Mouse (Mus musculus) heart, embryonic 15.5 days (tissue): ENCODE data around the gene Rbm20. TPM values are rescaled to one million over a fixed set of nuclear protein-coding genes. Genes with fewer than 3 reads are reported as not detected.
A peak's percentile ranks its signal among the peaks of the same experiment; 100 is the strongest.

Experiments
- ATAC-seq: fragments of 200-750 bp; cut with Nextera tagmentation; replicated peaks from 2 replicates; pipeline ENCODE4 v1.8.0; 2017; ENCODE audit warnings: low read depth, moderate TSS enrichment; ENCODE audit not compliant: insufficient number of reproducible peaks, insufficient read depth, low FRiP score
- H3K27ac ChIP-seq: fragments of 300-500 bp; sonication (generic); 2 replicates; pipeline ENCODE4 v1.5.1; 2015; ENCODE audit warnings: mild to moderate bottlenecking, inconsistent platforms
- H3K27me3 ChIP-seq: fragments of 300-500 bp; sonication (generic); 2 replicates; pipeline ENCODE4 v1.6.1; 2015; ENCODE audit warnings: inconsistent platforms
- H3K36me3 ChIP-seq: fragments of 300-500 bp; sonication (generic); 2 replicates; pipeline ENCODE4 v1.6.1; 2015; ENCODE audit warnings: mild to moderate bottlenecking, inconsistent platforms
- H3K4me1 ChIP-seq: fragments of 300-500 bp; sonication (generic); replicated peaks from 2 replicates; pipeline ENCODE4 v1.6.1; 2015; ENCODE audit warnings: inconsistent platforms
- H3K4me2 ChIP-seq: fragments of 300-500 bp; sonication (generic); 2 replicates; pipeline ENCODE4 v1.6.1; 2015; ENCODE audit warnings: inconsistent platforms, mild to moderate bottlenecking, moderate library complexity
- H3K4me3 ChIP-seq: fragments of 300-500 bp; sonication (generic); 2 replicates; pipeline ENCODE4 v1.5.1; 2015; ENCODE audit warnings: mild to moderate bottlenecking, inconsistent platforms
- H3K9ac ChIP-seq: fragments of 300-500 bp; sonication (generic); 2 replicates; pipeline ENCODE4 v1.6.1; 2015; ENCODE audit warnings: mild to moderate bottlenecking, inconsistent platforms
- H3K9me3 ChIP-seq: fragments of 300-500 bp; sonication (generic); replicated peaks from 2 replicates; pipeline ENCODE4 v1.6.1; 2016; ENCODE audit warnings: inconsistent platforms
- WGBS: fragments of 180-500 bp; shearing (Covaris S2); methylation state at CpG from one replicate; pipeline ENCODE4 v1.1.7; 2015; ENCODE audit warnings: mixed read lengths; 5-methylcytosine and 5-hydroxymethylcytosine counted together
- polyA plus RNA-seq: library from polyadenylated mRNA; unstranded; fragments of >200 nt; fragmentation: Nextera tagmentation; extraction: Ambion mirVana; gene quantifications from 2 replicates; pipeline ENCODE4 v1.2.1, GENCODE M21; 2015

Rbm20 gene
- polyA plus RNA-seq, 1 experiment from 2014 or later: 44.4 TPM

GRCm38 (mm10) chr19:53871502-53871901 lies 194.4 kb downstream of the Rbm20 start:
- no peak overlapping the region for H3K4me3 ChIP-seq
- 81% methylated on average over 6 of the region's 6 CpGs for whole genome bisulfite sequencing
- no peak for ATAC-seq
- no peaks in the 10 kb centered on the region for H3K36me3 ChIP-seq
- H3K9ac ChIP-seq: no peak overlapping the region
- H3K4me1 ChIP-seq: no peaks in the 10 kb centered on the region
- no peaks in the 10 kb centered on the region for H3K9me3 ChIP-seq
- no peak overlapping the region for H3K27ac ChIP-seq
- H3K27me3 ChIP-seq: no peaks in the 10 kb centered on the region
- H3K4me2 ChIP-seq: no peak overlapping the region

GRCm38 (mm10) chr19:53872994-53873713 lies 196.0 kb downstream of the Rbm20 start:
- Histone ChIP-seq H3K27ac (no peak overlapping the region), H3K27me3 (no peaks in the 10 kb centered on the region), H3K9ac (no peak overlapping the region), H3K4me3 (no peak overlapping the region), H3K9me3 (no peaks in the 10 kb centered on the region), H3K36me3 (no peaks in the 10 kb centered on the region), H3K4me1 (no peaks in the 10 kb centered on the region), H3K4me2 (no peak overlapping the region)
- 82% methylated on average over 6 of the region's 6 CpGs for WGBS
- ATAC-seq: no peak

DNA sequence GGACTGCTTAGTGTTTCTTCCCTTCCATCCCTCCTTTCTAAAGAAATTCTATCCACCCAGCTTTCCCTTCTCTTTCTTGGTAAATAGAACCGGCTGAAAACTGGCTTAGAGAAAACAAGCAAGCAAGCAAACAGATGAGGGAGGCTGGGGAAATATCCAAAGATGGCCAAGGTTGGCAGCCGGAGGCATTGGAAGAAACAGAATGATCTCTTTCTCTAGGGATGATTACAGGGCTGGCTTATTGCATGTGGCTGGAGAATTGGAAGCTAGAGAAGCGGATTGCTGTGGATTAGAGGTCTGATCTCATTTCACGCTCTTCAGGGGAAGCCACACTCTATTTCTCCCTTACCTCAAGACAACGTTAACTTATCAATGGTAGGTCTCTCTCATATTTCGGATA lies 198.1 kb downstream of the Rbm20 start:
- Histone ChIP-seq H3K27me3 (no peaks in the 10 kb centered on the region), H3K4me3 (no peak overlapping the region), H3K4me2 (no peak overlapping the region), H3K9ac (no peak overlapping the region), H3K9me3 (no peaks in the 10 kb centered on the region), H3K4me1 (no peaks in the 10 kb centered on the region), H3K27ac (no peak overlapping the region), H3K36me3 (no peaks in the 10 kb centered on the region)
- 76% methylated on average over 6 of the region's 6 CpGs for WGBS
- ATAC-seq: no peak

DNA sequence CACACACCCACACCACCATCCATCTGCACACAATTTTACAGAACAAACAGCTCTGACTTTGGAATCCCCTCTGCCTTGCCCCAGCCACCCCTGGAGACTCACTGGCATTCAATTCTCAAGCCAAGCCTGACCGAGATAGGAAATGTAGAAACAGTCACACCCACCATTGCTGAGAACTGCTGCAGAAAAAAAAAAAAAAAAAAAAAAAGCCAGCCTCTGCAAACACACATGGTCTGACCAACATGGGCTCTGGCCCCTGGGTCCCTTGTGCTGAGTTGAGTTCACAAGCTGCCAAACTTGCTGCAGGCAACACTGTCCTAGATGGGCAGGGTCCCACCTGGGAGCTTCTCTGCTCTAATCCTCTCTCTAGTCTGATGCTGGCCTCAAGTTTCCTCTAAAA lies 200.7 kb downstream of the Rbm20 start:
- WGBS: 58% methylated on average over 1 of the region's 1 CpGs
- Histone ChIP-seq H3K9me3 (no peaks in the 10 kb centered on the region), H3K4me2 (no peak overlapping the region), H3K27me3 (no peaks in the 10 kb centered on the region), H3K36me3 (no peaks in the 10 kb centered on the region), H3K9ac (no peak overlapping the region), H3K4me3 (no peak overlapping the region), H3K4me1 (no peaks in the 10 kb centered on the region), H3K27ac (no peak overlapping the region)
- ATAC-seq: no peak

DNA sequence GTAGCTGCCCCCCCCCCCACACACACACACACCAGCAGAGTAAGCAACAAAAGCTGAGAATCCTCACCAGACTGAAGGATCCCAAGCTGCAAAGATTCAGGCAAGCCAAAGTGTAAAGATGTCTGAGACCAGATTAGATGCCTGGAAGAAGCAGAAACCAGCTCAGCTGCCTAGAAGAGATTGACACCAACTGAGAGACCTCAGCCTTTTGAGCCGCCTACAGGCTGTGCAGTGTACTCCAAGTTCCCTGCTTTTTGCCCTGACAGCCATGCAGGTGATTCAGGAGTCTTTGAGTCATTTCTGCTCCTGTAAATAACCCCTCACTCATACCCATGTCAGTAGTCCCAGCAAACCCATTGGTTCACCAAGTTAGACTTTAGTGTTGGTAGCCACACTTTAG lies 203.4 kb downstream of the Rbm20 start:
- Histone ChIP-seq H3K9me3 (no peaks in the 10 kb centered on the region), H3K4me1 (no peaks in the 10 kb centered on the region), H3K27ac (no peak overlapping the region), H3K27me3 (no peaks in the 10 kb centered on the region), H3K9ac (no peak overlapping the region), H3K36me3 (no peaks in the 10 kb centered on the region), H3K4me2 (no peak overlapping the region), H3K4me3 (no peak overlapping the region)
- 66% methylated on average over 1 of the region's 1 CpGs for WGBS
- ATAC-seq: no peak

DNA sequence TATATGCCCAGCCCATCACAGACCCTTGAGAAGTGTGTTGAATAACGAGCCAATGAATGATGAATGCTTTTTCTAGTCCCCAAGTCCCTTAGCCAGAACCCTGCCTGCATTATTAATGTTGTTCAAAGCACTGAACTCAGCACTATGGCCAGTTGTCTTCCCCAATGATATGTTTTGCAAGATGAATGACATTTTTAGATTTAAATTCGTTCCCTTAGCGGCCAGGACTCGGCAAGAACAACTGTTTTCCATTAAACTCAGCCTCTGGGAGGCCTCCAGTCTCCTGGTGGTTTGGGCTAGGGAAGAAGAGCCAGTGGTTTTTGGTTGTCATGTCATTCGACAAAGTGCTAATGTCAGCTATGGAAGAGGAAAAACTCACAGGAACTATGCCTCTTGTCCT lies 204.7 kb downstream of the Rbm20 start:
- 60% methylated on average over 5 of the region's 5 CpGs for WGBS
- Histone ChIP-seq H3K36me3 (no peaks in the 10 kb centered on the region), H3K4me2 (no peak overlapping the region), H3K4me1 (no peaks in the 10 kb centered on the region), H3K9ac (no peak overlapping the region), H3K9me3 (no peaks in the 10 kb centered on the region), H3K4me3 (no peak overlapping the region), H3K27me3 (no peaks in the 10 kb centered on the region), H3K27ac (no peak overlapping the region)
- no peak for ATAC-seq

DNA sequence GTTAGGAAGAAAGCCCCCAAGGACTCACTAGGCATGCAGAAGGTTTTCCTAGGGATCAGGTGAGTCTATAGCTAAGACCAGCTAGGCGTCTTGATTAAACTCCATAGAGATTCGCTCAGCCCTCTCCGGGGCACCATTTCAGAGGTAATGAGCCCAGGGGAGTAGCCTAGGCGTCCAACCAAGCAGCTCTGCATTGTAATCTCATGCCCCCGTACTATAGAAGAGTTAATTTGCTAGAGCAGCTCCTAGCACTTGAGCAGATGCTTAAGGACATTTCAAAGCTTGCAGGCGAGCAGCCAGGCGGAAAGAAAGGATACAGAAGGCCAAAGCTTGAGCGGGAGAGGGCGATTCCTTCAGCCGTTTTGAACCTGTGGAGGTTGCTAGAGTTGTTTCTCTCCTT lies 208.3 kb downstream of the Rbm20 start:
- H3K4me3 ChIP-seq: no peak overlapping the region
- no peak overlapping the region for H3K4me2 ChIP-seq
- no peak overlapping the region for H3K9ac ChIP-seq
- no peaks in the 10 kb centered on the region for H3K9me3 ChIP-seq
- 0 out of 2 replicates have a peak, but pooled peaks cover 3% of the 10 kb centered on the region for H3K4me1 ChIP-seq
- H3K36me3 ChIP-seq: no peaks in the 10 kb centered on the region
- no peak for ATAC-seq
- WGBS: 63% methylated on average over 10 of the region's 10 CpGs
- no peaks in the 10 kb centered on the region for H3K27me3 ChIP-seq
- H3K27ac ChIP-seq: no peak overlapping the region

- 75% methylated on average over 10 of the region's 10 CpGs for WGBS
Measured at GRCm38 (mm10) chr19:53886576-53887370, 209.7 kb downstream of the Rbm20 start.

GRCm38 (mm10) chr19:53887822-53888221 lies 210.7 kb downstream of the Rbm20 start:
- Histone ChIP-seq H3K36me3 (no peaks in the 10 kb centered on the region), H3K9me3 (no peaks in the 10 kb centered on the region), H3K27ac (no peak overlapping the region), H3K27me3 (no peaks in the 10 kb centered on the region), H3K4me2 (no peak overlapping the region), H3K4me3 (no peak overlapping the region), H3K9ac (no peak overlapping the region), H3K4me1 (peaks cover 24% of the 10 kb centered on the region)
- no peak for ATAC-seq
- 70% methylated on average over 3 of the region's 3 CpGs for WGBS

More at GRCm38 (mm10) chr19:53886576-53887370, 209.7 kb downstream of the Rbm20 start:
- no peak for ATAC-seq
- H3K4me1 ChIP-seq: peaks cover 15% of the 10 kb centered on the region
- no peaks in the 10 kb centered on the region for H3K36me3 ChIP-seq
- H3K27ac ChIP-seq: no peak overlapping the region
- H3K9me3 ChIP-seq: no peaks in the 10 kb centered on the region
- H3K4me2 ChIP-seq: no peak overlapping the region
- H3K27me3 ChIP-seq: no peaks in the 10 kb centered on the region
- H3K9ac ChIP-seq: no peak overlapping the region
- no peak overlapping the region for H3K4me3 ChIP-seq

DNA sequence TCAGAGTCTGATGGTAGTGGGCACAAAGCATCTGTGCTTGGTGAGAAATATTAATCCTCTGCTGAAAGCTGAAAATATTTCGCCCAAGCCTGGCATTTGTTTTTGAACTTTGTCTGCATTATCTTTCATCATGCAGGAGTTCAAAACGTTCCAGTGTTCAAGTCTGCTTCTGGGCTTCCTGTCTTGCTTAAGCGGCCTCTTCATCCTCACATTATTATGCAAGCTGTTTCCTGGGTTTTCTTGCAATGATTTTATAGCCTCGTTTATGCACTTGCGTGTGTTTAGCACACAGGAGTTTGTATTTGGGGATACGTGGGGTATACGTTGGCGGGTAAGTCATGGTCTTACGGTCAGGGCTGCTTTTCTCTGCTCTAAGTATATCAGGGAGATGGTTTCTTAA lies 211.2 kb downstream of the Rbm20 start:
- no peak for ATAC-seq
- Histone ChIP-seq H3K9ac (no peak overlapping the region), H3K4me2 (no peak overlapping the region), H3K9me3 (no peaks in the 10 kb centered on the region), H3K27me3 (no peaks in the 10 kb centered on the region), H3K4me1 (peaks cover 28% of the 10 kb centered on the region), H3K4me3 (no peak overlapping the region), H3K36me3 (no peaks in the 10 kb centered on the region), H3K27ac (no peak overlapping the region)
- WGBS: 76% methylated on average over 9 of the region's 9 CpGs

DNA sequence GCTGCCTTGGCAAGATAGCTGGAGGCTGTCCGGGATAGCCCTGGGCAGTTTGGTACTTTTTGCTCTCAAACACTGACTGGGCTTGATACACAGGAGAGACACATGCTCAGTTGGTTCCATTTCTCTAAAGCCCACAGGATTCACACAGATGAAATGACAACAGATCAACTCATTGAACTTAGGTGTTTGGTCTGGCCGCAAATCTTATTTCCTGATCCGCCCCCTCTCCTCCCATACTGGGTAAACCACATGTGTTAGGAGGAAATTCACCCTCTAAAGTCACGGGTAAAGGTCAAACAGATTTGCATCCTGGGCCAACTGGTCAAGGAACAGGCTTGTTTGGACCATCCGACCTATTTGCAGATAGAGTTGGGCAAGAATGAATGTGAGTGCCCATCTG lies 212.4 kb downstream of the Rbm20 start:
- Histone ChIP-seq H3K36me3 (no peaks in the 10 kb centered on the region), H3K4me2 (no peak overlapping the region), H3K4me3 (no peak overlapping the region), H3K9ac (no peak overlapping the region), H3K27ac (no peak overlapping the region), H3K9me3 (no peaks in the 10 kb centered on the region), H3K27me3 (no peaks in the 10 kb centered on the region), H3K4me1 (peaks cover 41% of the 10 kb centered on the region)
- no peak for ATAC-seq
- 73% methylated on average over 5 of the region's 5 CpGs for WGBS

DNA sequence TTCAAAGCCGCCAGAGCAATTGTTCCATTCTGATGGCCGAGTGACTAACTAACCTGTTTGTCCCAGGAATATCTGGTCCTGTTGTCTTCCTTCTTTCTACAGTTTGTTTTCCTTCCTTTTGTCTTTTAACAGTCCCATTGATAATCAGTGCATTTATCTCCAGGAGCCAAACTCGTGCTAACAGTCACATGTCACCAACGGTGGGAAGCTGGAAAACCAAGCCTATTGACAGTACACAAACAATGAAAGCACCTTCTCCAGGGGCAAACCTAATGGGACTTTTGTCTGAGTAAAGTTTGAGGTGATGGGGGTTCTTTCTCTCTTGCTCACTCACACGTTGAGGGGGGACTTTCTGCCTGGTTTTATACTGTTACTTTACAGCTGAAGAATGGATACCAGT lies 213.2 kb downstream of the Rbm20 start:
- H3K9me3 ChIP-seq: no peaks in the 10 kb centered on the region
- H3K27ac ChIP-seq: peak overlapping the region; percentile 8; the same call in 1 of the 2 replicates
- no peak overlapping the region for H3K9ac ChIP-seq
- H3K4me2 ChIP-seq: no peak overlapping the region
- 48% methylated on average over 5 of the region's 5 CpGs for WGBS
- no peaks in the 10 kb centered on the region for H3K27me3 ChIP-seq
- peaks cover 43% of the 10 kb centered on the region for H3K4me1 ChIP-seq
- H3K36me3 ChIP-seq: no peaks in the 10 kb centered on the region
- no peak overlapping the region for H3K4me3 ChIP-seq
- no peak for ATAC-seq
